Mouse (Mus musculus) embryonic facial prominence, embryonic 14.5 days (tissue): ENCODE measurements at regions not wholly inside any gene's neighbourhood (a gene's known extent, or its start where the extent isn't known, plus 50 kb on each side); places are given as distances from the start of the nearest gene placed in this dataset.

ENCODE experiments used
- ATAC-seq: fragments of 200-750 bp; cut with Nextera tagmentation; 2 replicates; pipeline ENCODE4 v1.8.0; 2017; ENCODE audit warnings: low read depth, moderate number of reproducible peaks, moderate TSS enrichment
- DNase-seq: peaks from one replicate; pipeline ENCODE4 v3.0.0-alpha.2; 2015; ENCODE audit warnings: low spot score
- H3K27ac ChIP-seq: fragments of 300-500 bp; sonication (generic); replicated peaks from 2 replicates; pipeline ENCODE4 v1.5.1; 2014; ENCODE audit warnings: low read depth, mild to moderate bottlenecking, low read length, moderate library complexity
- H3K27me3 ChIP-seq: fragments of 300-500 bp; sonication (generic); replicated peaks from 2 replicates; pipeline ENCODE4 v1.6.1; 2014; ENCODE audit warnings: low read length; ENCODE audit not compliant: control insufficient read depth, insufficient read depth
- H3K36me3 ChIP-seq: fragments of 300-500 bp; sonication (generic); 2 replicates; pipeline ENCODE4 v1.6.1; 2014; ENCODE audit warnings: low read length, mixed read lengths; ENCODE audit not compliant: control insufficient read depth, insufficient read depth
- H3K4me1 ChIP-seq: fragments of 300-500 bp; sonication (generic); 2 replicates; pipeline ENCODE4 v1.6.1; 2014; ENCODE audit warnings: antibody characterized with exemption, low read length; ENCODE audit not compliant: control insufficient read depth, insufficient read depth
- H3K4me2 ChIP-seq: fragments of 300-500 bp; sonication (generic); 2 replicates; pipeline ENCODE4 v1.6.1; 2014; ENCODE audit warnings: low read depth, mild to moderate bottlenecking, low read length, moderate library complexity, mixed read lengths
- H3K4me3 ChIP-seq: fragments of 300-500 bp; sonication (generic); 2 replicates; pipeline ENCODE4 v1.5.1; 2014; ENCODE audit warnings: low read depth, mild to moderate bottlenecking, low read length
- H3K9ac ChIP-seq: fragments of 300-500 bp; sonication (generic); 2 replicates; pipeline ENCODE4 v1.6.1; 2014; ENCODE audit warnings: low read depth, mild to moderate bottlenecking, low read length, moderate library complexity, mixed read lengths
- H3K9me3 ChIP-seq: fragments of 300-500 bp; sonication (generic); 2 replicates; pipeline ENCODE4 v1.6.1; 2016; ENCODE audit warnings: low read length; ENCODE audit not compliant: control insufficient read depth
- WGBS: fragments of 180-500 bp; shearing (Covaris S2); extraction: QIAGEN DNeasy Blood & Tissue Kit; methylation state at CpG from one replicate; pipeline ENCODE4 v1.1.7; 2014; 5-methylcytosine and 5-hydroxymethylcytosine counted together

DNA sequence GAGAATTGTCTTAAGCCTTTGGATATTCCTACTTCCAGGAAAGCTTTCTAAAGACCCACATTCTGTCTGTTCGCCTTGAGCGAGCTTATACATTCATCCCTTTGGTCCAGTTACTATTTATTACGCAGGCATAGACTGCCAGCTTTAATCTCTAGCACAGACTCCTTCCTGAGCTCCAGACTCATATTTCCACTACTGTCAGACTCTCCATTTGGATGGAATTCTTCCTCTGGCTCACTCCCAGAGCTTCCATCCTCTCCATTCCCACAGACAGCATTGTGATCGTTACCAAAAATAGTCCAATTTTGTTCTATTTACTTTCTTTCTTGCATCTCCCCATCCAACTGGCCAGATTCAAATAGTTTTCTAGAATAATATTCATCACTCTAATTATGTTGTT is 420.3 kb upstream of the Syt1 start:
- Histone ChIP-seq H3K9me3 (no peaks in the 10 kb centered on the region), H3K4me1 (no peaks in the 10 kb centered on the region), H3K4me2 (no peak overlapping the region), H3K9ac (no peak overlapping the region), H3K36me3 (no peaks in the 10 kb centered on the region), H3K4me3 (no peak overlapping the region), H3K27ac (no peak overlapping the region), H3K27me3 (no peaks in the 10 kb centered on the region)
- ATAC-seq = no peak
- 78% methylated on average over 4 of the region's 4 CpGs for WGBS
- DNase-seq = no peak

DNA sequence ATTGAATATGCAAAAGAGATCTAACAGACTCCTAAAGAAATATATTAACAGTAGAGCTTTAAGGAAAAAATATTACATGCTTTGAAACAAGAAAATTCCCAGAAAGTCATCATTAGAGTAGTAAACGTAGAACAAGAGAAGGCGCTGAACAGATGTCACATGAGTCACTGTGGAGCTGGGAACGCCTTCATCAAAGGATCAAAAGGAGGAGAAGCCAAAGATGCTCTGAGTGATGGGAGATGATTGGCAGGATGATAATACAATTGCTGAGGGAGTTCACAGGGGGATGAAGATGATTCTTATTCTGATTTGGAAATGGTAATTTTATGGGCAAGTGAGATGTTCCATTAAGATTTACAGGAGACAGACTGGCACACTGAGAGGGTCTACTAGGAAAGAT is 417.1 kb upstream of the Syt1 start:
- Histone ChIP-seq H3K9ac (no peak overlapping the region), H3K4me1 (no peaks in the 10 kb centered on the region), H3K36me3 (no peaks in the 10 kb centered on the region), H3K4me3 (no peak overlapping the region), H3K4me2 (no peak overlapping the region), H3K9me3 (no peaks in the 10 kb centered on the region), H3K27me3 (no peaks in the 10 kb centered on the region), H3K27ac (no peak overlapping the region)
- DNase-seq (no peak), ATAC-seq (no peak)
- 79% methylated on average over 3 of the region's 3 CpGs for WGBS

DNA sequence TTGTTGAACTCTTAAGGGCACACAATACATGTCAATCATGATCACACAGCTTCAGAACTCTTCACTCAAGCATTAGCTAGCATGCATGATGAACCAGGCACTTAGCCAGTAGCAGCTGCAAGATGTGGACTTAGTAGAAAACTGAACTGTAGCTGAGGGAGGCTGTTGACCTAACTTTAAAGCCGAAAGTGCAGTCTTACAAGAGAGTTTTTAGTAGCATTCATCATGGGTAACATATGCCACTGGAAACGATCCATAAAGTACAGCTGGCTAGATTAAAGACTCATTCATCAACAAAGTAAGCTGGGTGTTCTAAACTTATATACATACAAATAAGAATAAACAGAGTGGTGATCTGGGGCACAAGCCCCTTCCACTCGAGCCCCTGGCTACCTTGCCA is 396.2 kb upstream of the Syt1 start:
- H3K9ac ChIP-seq = no peak overlapping the region
- no peaks in the 10 kb centered on the region for H3K36me3 ChIP-seq
- H3K4me3 ChIP-seq = no peak overlapping the region
- 70% methylated on average over 3 of the region's 3 CpGs for WGBS
- DNase-seq (peak; percentile 12), ATAC-seq (no peak)
- H3K27ac ChIP-seq = no peak overlapping the region
- H3K4me1 ChIP-seq = no peaks in the 10 kb centered on the region
- no peaks in the 10 kb centered on the region for H3K27me3 ChIP-seq
- no peak overlapping the region for H3K4me2 ChIP-seq
- no peaks in the 10 kb centered on the region for H3K9me3 ChIP-seq

DNA sequence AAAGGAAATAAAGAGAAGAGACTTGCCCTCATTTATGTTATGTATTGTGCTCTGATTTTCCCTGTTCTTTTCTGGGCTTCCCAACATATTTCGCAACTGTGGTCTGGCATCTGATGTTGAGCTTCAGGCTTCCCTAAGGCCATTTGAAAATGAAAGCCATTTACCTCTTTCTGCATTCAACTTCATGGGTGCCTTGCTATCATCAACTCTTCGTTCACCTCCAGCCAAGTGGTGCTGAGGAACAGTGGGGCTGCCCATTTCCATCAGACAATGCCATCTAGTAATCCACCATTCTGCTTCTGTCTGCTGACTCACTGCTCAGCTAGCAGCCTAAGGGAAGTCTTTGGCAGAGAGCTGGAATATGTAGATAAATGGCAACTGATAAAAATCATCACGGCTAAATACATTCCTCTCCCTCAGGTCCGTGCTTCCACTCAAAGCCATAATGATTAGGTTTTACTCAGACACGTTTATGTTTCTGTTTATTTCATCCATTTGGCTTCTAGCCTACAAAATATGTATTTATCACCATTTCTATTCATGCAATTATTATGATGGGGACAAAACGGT is 394.4 kb upstream of the Syt1 start:
- ATAC-seq = no peak
- H3K4me3 ChIP-seq = no peak overlapping the region
- H3K27me3 ChIP-seq = no peaks in the 10 kb centered on the region
- no peak for DNase-seq
- no peaks in the 10 kb centered on the region for H3K36me3 ChIP-seq
- H3K4me2 ChIP-seq = no peak overlapping the region
- H3K9me3 ChIP-seq = no peaks in the 10 kb centered on the region
- no peaks in the 10 kb centered on the region for H3K4me1 ChIP-seq
- no peak overlapping the region for H3K27ac ChIP-seq
- H3K9ac ChIP-seq = no peak overlapping the region
- 81% methylated on average over 6 of the region's 6 CpGs for WGBS

DNA sequence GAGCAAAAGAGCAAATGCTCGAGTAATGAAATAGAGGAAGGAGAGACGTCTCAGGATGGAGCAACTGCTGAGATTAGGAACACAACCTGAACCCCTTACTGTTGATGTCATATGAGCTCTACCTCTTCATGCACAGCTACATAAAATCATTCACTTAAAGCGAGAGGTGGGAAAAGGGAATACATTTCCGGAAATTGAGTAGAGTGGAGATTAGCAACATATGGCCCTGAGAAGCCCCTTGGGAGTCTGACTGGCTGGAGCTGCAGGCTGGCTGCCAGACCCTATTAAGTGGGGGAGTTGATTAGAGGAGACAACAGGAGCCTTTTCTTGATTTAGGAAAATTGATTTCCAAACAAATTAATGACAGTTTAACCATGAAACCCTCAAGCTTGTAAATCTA is 373.0 kb upstream of the Syt1 start:
- DNase-seq = peak; percentile 66

DNA sequence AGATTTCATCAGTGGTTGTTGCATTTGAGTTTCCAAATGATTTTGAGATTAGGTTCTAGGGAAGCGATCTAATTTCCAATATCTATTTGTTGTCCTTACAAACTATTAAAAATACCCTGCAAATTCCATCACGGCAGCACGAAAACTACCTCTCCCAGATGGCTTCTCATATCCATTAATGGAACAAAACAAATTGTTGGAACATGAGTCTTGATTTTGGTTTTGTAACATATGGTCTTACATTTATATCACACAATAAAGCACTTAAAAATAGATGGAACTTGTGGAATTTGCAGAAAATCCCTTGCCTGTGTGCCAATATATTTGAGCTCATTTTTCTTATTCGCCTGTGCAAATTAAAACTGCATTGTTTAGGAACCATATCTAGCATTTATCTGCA is 368.1 kb upstream of the Syt1 start:
- Histone ChIP-seq H3K9ac (no peak overlapping the region), H3K27me3 (no peaks in the 10 kb centered on the region), H3K4me3 (no peak overlapping the region), H3K36me3 (no peaks in the 10 kb centered on the region), H3K4me1 (no peaks in the 10 kb centered on the region; the same call in 1 of the 2 replicates), H3K4me2 (no peak overlapping the region), H3K27ac (no peak overlapping the region), H3K9me3 (no peaks in the 10 kb centered on the region)
- DNase-seq = no peak
- no peak for ATAC-seq
- WGBS = 72% methylated on average over 4 of the region's 4 CpGs

More for the DNA sequence above, 373.0 kb upstream of the Syt1 start:
- Histone ChIP-seq H3K4me1 (no peaks in the 10 kb centered on the region; the same call in 1 of the 2 replicates), H3K36me3 (no peaks in the 10 kb centered on the region), H3K4me2 (no peak overlapping the region), H3K27ac (no peak overlapping the region), H3K4me3 (no peak overlapping the region), H3K27me3 (no peaks in the 10 kb centered on the region), H3K9me3 (no peaks in the 10 kb centered on the region), H3K9ac (no peak overlapping the region)
- peak; percentile 93 for ATAC-seq
- 24% methylated on average over 4 of the region's 4 CpGs for WGBS

DNA sequence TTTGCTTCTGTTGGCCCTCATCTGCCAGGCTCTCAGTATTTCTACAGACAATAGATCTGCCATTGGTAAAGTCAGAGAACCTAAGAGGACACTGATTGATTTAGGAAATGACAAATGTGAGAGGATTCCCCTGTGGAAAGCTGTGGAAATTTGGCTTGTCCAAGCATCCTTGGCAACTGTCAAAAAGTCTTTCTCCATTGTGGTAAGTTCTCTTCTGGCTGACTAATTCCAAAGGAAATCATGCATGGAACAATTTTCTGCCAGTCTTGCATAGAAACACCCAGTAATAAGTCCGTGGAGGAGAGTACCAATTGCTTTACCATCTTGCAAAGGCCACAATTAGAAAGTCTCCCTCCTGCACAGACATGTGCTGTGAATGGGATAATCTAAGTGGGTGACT is 349.4 kb upstream of the Syt1 start:
- no peaks in the 10 kb centered on the region for H3K4me1 ChIP-seq
- H3K27ac ChIP-seq = no peak overlapping the region
- H3K27me3 ChIP-seq = no peaks in the 10 kb centered on the region
- no peaks in the 10 kb centered on the region for H3K36me3 ChIP-seq
- DNase-seq (no peak), ATAC-seq (no peak)
- 34% methylated on average over 1 of the region's 1 CpGs for WGBS
- H3K4me3 ChIP-seq = no peak overlapping the region
- no peak overlapping the region for H3K9ac ChIP-seq
- H3K9me3 ChIP-seq = no peaks in the 10 kb centered on the region
- H3K4me2 ChIP-seq = no peak overlapping the region

DNA sequence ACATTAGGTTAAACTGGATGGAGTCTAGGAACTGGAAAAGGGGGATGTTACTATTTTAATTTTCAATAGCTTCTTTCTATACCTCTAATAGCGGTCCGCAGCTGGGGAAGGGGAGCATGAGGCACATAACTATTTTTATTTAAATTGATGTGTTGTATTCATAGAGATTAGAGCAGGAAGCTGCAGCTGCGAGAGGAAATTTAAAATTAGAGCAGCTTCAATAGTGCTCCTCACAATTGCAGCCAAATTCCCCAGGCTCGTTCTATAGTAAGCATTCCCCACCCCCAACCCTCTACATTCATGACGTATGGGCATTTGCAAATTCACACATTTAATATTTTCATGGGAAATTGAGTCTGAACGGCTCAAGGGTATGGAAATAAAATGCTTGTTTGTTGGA is 348.0 kb upstream of the Syt1 start:
- 70% methylated on average over 6 of the region's 6 CpGs for WGBS
- no peak overlapping the region for H3K4me2 ChIP-seq
- peak; percentile 34 for DNase-seq
- H3K36me3 ChIP-seq = no peaks in the 10 kb centered on the region
- peak; percentile 37; the same call in 1 of the 2 replicates for ATAC-seq
- no peak overlapping the region for H3K4me3 ChIP-seq
- H3K9me3 ChIP-seq = no peaks in the 10 kb centered on the region
- H3K27me3 ChIP-seq = no peaks in the 10 kb centered on the region
- H3K4me1 ChIP-seq = no peaks in the 10 kb centered on the region
- no peak overlapping the region for H3K9ac ChIP-seq
- no peak overlapping the region for H3K27ac ChIP-seq

DNA sequence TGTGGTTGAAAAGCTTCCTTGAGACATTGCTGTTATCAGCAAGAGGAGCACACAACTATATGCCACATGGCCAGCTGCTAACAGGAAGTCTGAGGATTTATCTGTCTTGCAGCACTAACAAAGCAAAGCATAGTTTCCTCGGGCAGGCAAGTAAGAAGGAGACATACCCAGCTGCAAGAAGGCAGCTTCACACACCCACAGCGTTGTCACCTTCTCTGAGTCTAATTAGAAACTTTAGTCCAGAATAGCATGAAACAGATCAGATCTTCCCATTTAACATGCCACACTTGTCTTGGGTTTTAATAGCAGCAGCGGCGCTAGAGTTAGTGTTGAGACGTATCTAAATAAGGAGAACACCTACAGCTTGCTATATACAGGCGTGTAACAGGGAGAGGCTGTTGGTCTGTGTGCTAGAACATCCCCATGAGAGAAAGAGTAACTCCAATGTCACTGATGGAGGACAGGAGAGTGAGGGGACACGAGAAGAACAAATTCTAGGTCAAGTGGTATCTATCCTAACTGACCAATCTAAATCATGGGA is 322.1 kb upstream of the Syt1 start:
- no peak for DNase-seq
- H3K9me3 ChIP-seq = no peaks in the 10 kb centered on the region
- H3K9ac ChIP-seq = no peak overlapping the region
- no peaks in the 10 kb centered on the region for H3K27me3 ChIP-seq
- H3K36me3 ChIP-seq = no peaks in the 10 kb centered on the region
- ATAC-seq = no peak
- peaks cover 3% of the 10 kb centered on the region; the same call in 1 of the 2 replicates for H3K4me1 ChIP-seq
- no peak overlapping the region for H3K4me2 ChIP-seq
- H3K4me3 ChIP-seq = no peak overlapping the region
- H3K27ac ChIP-seq = no peak overlapping the region
- 85% methylated on average over 7 of the region's 7 CpGs for WGBS
